Mouse (Mus musculus) kidney, adult 9 months (tissue): ENCODE data around the gene Kcnmb2.

Experiments
- DNase-seq: peaks from one replicate; pipeline ENCODE4 v3.0.0; 2022

The Kcnmb2 gene

GRCm38 (mm10) chr3:31902504-31903330 is at the start of gene Kcnmb2:
Gene Kcnmb2 (plus strand): TSS chr3:31902507.
- DNase-seq: no peak

GRCm38 (mm10) chr3:31863522-31863921 is 38.8 kb upstream of the Kcnmb2 start:
- no peak for DNase-seq

GRCm38 (mm10) chr3:31864070-31864469 is 38.2 kb upstream of the Kcnmb2 start:
- no peak for DNase-seq

GRCm38 (mm10) chr3:31871461-31871860 is 30.8 kb upstream of the Kcnmb2 start:
- no peak for DNase-seq

GRCm38 (mm10) chr3:31882621-31883131 is 19.6 kb upstream of the Kcnmb2 start:
- no peak for DNase-seq

GRCm38 (mm10) chr3:31892653-31893052 is 9.7 kb upstream of the Kcnmb2 start:
- no peak for DNase-seq

GRCm38 (mm10) chr3:31903506-31903905 is 1.2 kb downstream of the Kcnmb2 start:
- no peak for DNase-seq

GRCm38 (mm10) chr3:31904156-31904555 is 1.8 kb downstream of the Kcnmb2 start:
- DNase-seq: no peak

- no peak for DNase-seq
These were observed 8.9 kb downstream of the Kcnmb2 start for GRCm38 (mm10) chr3:31911168-31911567.

- DNase-seq: no peak
These were observed 9.4 kb downstream of the Kcnmb2 start for GRCm38 (mm10) chr3:31911690-31912089.

- DNase-seq: no peak
These were observed 26.2 kb downstream of the Kcnmb2 start for GRCm38 (mm10) chr3:31928544-31928943.

GRCm38 (mm10) chr3:31934704-31935103 is 32.4 kb downstream of the Kcnmb2 start:
- DNase-seq: no peak

GRCm38 (mm10) chr3:31941478-31941877 is 39.2 kb downstream of the Kcnmb2 start:
- DNase-seq: no peak

- no peak for DNase-seq
These were observed 51.9 kb downstream of the Kcnmb2 start for GRCm38 (mm10) chr3:31954213-31954612.

GRCm38 (mm10) chr3:31955004-31955403 is 52.7 kb downstream of the Kcnmb2 start:
- DNase-seq: no peak

- DNase-seq: no peak
These were observed 57.5 kb downstream of the Kcnmb2 start for GRCm38 (mm10) chr3:31959821-31960220.

- no peak for DNase-seq
These were observed 58.9 kb downstream of the Kcnmb2 start for GRCm38 (mm10) chr3:31961175-31961574.

GRCm38 (mm10) chr3:31963076-31963475 is 60.8 kb downstream of the Kcnmb2 start:
- DNase-seq: no peak

GRCm38 (mm10) chr3:31979661-31980060 is 77.4 kb downstream of the Kcnmb2 start:
- no peak for DNase-seq

GRCm38 (mm10) chr3:31982444-31982843 is 80.1 kb downstream of the Kcnmb2 start:
- DNase-seq: no peak

GRCm38 (mm10) chr3:31985103-31985502 is 82.8 kb downstream of the Kcnmb2 start:
- no peak for DNase-seq

- no peak for DNase-seq
These were observed 89.3 kb downstream of the Kcnmb2 start for GRCm38 (mm10) chr3:31991526-31992045.

- no peak for DNase-seq
These were observed 109.3 kb downstream of the Kcnmb2 start for GRCm38 (mm10) chr3:32011566-32011965.

- DNase-seq: no peak
These were observed 110.1 kb downstream of the Kcnmb2 start for GRCm38 (mm10) chr3:32012205-32012931.
